In the genomic region with DNA sequence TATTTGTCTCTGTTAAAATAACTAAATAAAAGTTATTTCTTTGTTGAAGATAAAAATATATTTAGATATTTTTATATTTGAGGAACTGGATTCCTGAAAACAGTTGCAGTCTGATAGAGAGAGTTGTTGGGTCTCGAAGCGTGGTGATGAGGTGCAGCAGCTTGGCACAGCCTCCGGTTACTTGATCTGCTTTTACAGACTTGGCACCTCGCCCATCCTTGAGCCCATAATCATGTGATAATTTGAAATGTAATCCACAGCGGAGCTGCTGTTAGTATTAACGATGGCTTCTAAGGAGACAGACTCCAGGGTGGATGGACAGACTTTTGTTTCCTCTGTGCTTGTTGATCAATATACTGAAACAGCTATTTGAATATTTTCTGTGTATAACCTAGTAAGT, we compare ENCODE assay signal across 9 mouse cellular contexts. TPM values are rescaled to one million over a fixed set of nuclear protein-coding genes. Genes with fewer than 3 reads are reported as not detected.
DNase-seq lines count a peak whose midpoint lies in the region; ATAC-seq and TF ChIP-seq lines count a peak whose summit lies in the region.
"Had no signal": no experiment of that assay in that cellular context is flagged by ENCODE, and none has a peak within 500 bp of the region (broad histone marks: within the 10 kb centered on the region; RNA-seq: fewer than 3 reads in every experiment).

No protein-coding gene starts in this region.

- H3K9me3 ChIP-seq in kidney, embryonic 16.5 days (ENCODE audit: low read length) = no peaks in the 10 kb centered on the region
- no peaks in the 10 kb centered on the region for H3K9me3 ChIP-seq in embryonic facial prominence, embryonic 14.5 days (ENCODE audit: control insufficient read depth, low read length)
- H3K9me3 ChIP-seq in heart, postnatal 0 days (replicated peaks; ENCODE audit: control insufficient read depth, low read length) = no peaks in the 10 kb centered on the region
- H3K9me3 ChIP-seq in midbrain, embryonic 15.5 days = no peaks in the 10 kb centered on the region
- H3K9me3 ChIP-seq: heart, embryonic 15.5 days had no signal

- no peak overlapping the region for H3K4me3 ChIP-seq in kidney, embryonic 16.5 days (ENCODE audit: low read length)
- H3K4me3 ChIP-seq in embryonic facial prominence, embryonic 14.5 days (ENCODE audit: low read depth, low read length) = no peak overlapping the region
- no peak overlapping the region for H3K4me3 ChIP-seq in heart, postnatal 0 days (ENCODE audit: low read depth, low read length)
- H3K4me3 ChIP-seq in midbrain, embryonic 15.5 days = no peak overlapping the region
- H3K4me3 ChIP-seq: heart, embryonic 15.5 days had no signal

- H3K27ac ChIP-seq in kidney, embryonic 16.5 days (ENCODE audit: low read length) = no peak overlapping the region
- H3K27ac ChIP-seq in embryonic facial prominence, embryonic 14.5 days (replicated peaks; ENCODE audit: low read depth, low read length) = no peak overlapping the region
- H3K27ac ChIP-seq in heart, postnatal 0 days (ENCODE audit: low read depth) = no peak overlapping the region
- H3K27ac ChIP-seq in midbrain, embryonic 15.5 days = no peak overlapping the region
- H3K27ac ChIP-seq: heart, embryonic 15.5 days had no signal

- H3K27me3 ChIP-seq in kidney, embryonic 16.5 days (ENCODE audit: insufficient read depth, low read length) = no peaks in the 10 kb centered on the region
- H3K27me3 ChIP-seq in embryonic facial prominence, embryonic 14.5 days (replicated peaks; ENCODE audit: control insufficient read depth, insufficient read depth, low read length) = no peaks in the 10 kb centered on the region
- H3K27me3 ChIP-seq in heart, postnatal 0 days (ENCODE audit: control insufficient read depth, insufficient read depth, low read length) = no peaks in the 10 kb centered on the region
- no peaks in the 10 kb centered on the region for H3K27me3 ChIP-seq in midbrain, embryonic 15.5 days (replicated peaks)
- H3K27me3 ChIP-seq: heart, embryonic 15.5 days had no signal

- WGBS in kidney, embryonic 16.5 days = 10% methylated on average over 6 of the region's 6 CpGs
- 15% methylated on average over 6 of the region's 6 CpGs for WGBS in embryonic facial prominence, embryonic 14.5 days
- WGBS in heart, postnatal 0 days = 6% methylated on average over 6 of the region's 6 CpGs
- 5% methylated on average over 6 of the region's 6 CpGs for WGBS in large intestine, adult 2 months
- WGBS in midbrain, embryonic 15.5 days = 19% methylated on average over 6 of the region's 6 CpGs

- no peak for ATAC-seq in kidney, embryonic 16.5 days (ENCODE audit: low FRiP score, low TSS enrichment)
- ATAC-seq in embryonic facial prominence, embryonic 14.5 days (ENCODE audit: low read depth) = peak; percentile 87
- ATAC-seq in heart, postnatal 0 days (ENCODE audit: insufficient read depth, low read depth) = peak; percentile 57; the same call in 1 of the 2 replicates
- peak; percentile 66; the same call in 1 of the 2 replicates for ATAC-seq in midbrain, embryonic 15.5 days (replicated peaks)
- ATAC-seq in erythroid progenitor cell, adult 5-6 weeks (replicated peaks; ENCODE audit: low FRiP score, poor library complexity, severe bottlenecking) = no peak

- no peaks in the 10 kb centered on the region for H3K36me3 ChIP-seq in kidney, embryonic 16.5 days (ENCODE audit: insufficient read depth, low read length)
- no peaks in the 10 kb centered on the region for H3K36me3 ChIP-seq in embryonic facial prominence, embryonic 14.5 days (ENCODE audit: control insufficient read depth, insufficient read depth, low read length)
- no peaks in the 10 kb centered on the region for H3K36me3 ChIP-seq in heart, postnatal 0 days (replicated peaks; ENCODE audit: control insufficient read depth, insufficient read depth, low read length)
- no peaks in the 10 kb centered on the region for H3K36me3 ChIP-seq in midbrain, embryonic 15.5 days (replicated peaks)
- H3K36me3 ChIP-seq: heart, embryonic 15.5 days had no signal

- peaks cover 35% of the 10 kb centered on the region for H3K4me1 ChIP-seq in kidney, embryonic 16.5 days (ENCODE audit: insufficient read depth, low read length)
- H3K4me1 ChIP-seq in embryonic facial prominence, embryonic 14.5 days (ENCODE audit: control insufficient read depth, insufficient read depth, low read length) = peaks cover 26% of the 10 kb centered on the region
- H3K4me1 ChIP-seq in heart, postnatal 0 days (ENCODE audit: control insufficient read depth, insufficient read depth) = peaks cover 21% of the 10 kb centered on the region
- H3K4me1 ChIP-seq in midbrain, embryonic 15.5 days = peaks cover 31% of the 10 kb centered on the region

- DNase-seq in kidney, adult 11 months = peak; percentile 72
- DNase-seq in adrenal gland, adult (ENCODE audit: inconsistent age in 2 of 2, low spot score in 1 of 2) = peak; percentile 72 to 91
- DNase-seq in embryonic facial prominence, embryonic 14.5 days (ENCODE audit: low spot score) = peak; percentile 91
- DNase-seq in heart, postnatal 0 days (ENCODE audit: low spot score) = peak; percentile 73
- DNase-seq in large intestine, adult 2 months (ENCODE audit: low read depth, low spot score) = peak; percentile 44

- no peak overlapping the region for H3K4me2 ChIP-seq in kidney, embryonic 16.5 days (replicated peaks; ENCODE audit: low read depth, low read length)
- H3K4me2 ChIP-seq in embryonic facial prominence, embryonic 14.5 days (ENCODE audit: low read depth, low read length) = no peak overlapping the region
- H3K4me2 ChIP-seq in heart, postnatal 0 days (ENCODE audit: low read depth, low read length) = no peak overlapping the region
- no peak overlapping the region for H3K4me2 ChIP-seq in midbrain, embryonic 15.5 days
- H3K4me2 ChIP-seq: heart, embryonic 15.5 days had no signal

- TF ChIP-seq EP300 in heart, postnatal 0 days (IDR thresholded peaks at IDR 0.05; ENCODE audit: low read depth) = no peak

- no peak for TF ChIP-seq CTCF in heart, postnatal 0 days (IDR thresholded peaks at IDR 0.05; ENCODE audit: low read depth)

- no peak overlapping the region for H3K9ac ChIP-seq in kidney, embryonic 16.5 days (replicated peaks; ENCODE audit: low read length)
- no peak overlapping the region for H3K9ac ChIP-seq in embryonic facial prominence, embryonic 14.5 days (ENCODE audit: low read depth, low read length)
- H3K9ac ChIP-seq in heart, postnatal 0 days (replicated peaks; ENCODE audit: low read depth, low read length) = no peak overlapping the region
- no peak overlapping the region for H3K9ac ChIP-seq in midbrain, embryonic 15.5 days
- H3K9ac ChIP-seq: heart, embryonic 15.5 days had no signal

RNA-seq across cellular contexts. Expression of a gene that starts 35.3 kb away (rescaled TPM):
- 6.5 and 7.8 TPM in 2 replicates for polyA plus RNA-seq in kidney, embryonic 16.5 days (2015; fragmentation: Nextera tagmentation; extraction: Ambion mirVana)
- polyA plus RNA-seq in embryonic facial prominence, embryonic 14.5 days (2014; fragmentation: Nextera tagmentation; extraction: Ambion mirVana) = 12.6 and 15.5 TPM in 2 replicates
- 34.0 and 39.7 TPM in 2 replicates for total RNA-seq in heart, postnatal 0 days (2014; rRNA removed; ENCODE audit: low replicate concordance)
- 4.4 and 5.0 TPM in 2 replicates for polyA plus RNA-seq in heart, postnatal 0 days (2015; fragmentation: Nextera tagmentation; extraction: Ambion mirVana)
- polyA plus RNA-seq in large intestine, adult 2 months (2012; rRNA removed) = 7.7 and 13.4 TPM in 2 replicates
- 10.5 and 12.2 TPM in 2 replicates for polyA plus RNA-seq in midbrain, embryonic 15.5 days (2015; fragmentation: Nextera tagmentation; extraction: Ambion mirVana)
- 26.7 and 34.0 TPM in 2 replicates for total RNA-seq in erythroid progenitor cell, adult 5-6 weeks (2015; ENCODE audit: low replicate concordance)
- 19.2 and 25.2 TPM in 2 replicates for total RNA-seq in erythroid progenitor cell, adult 5-6 weeks (2017; ENCODE audit: low replicate concordance)

RNA-seq across cellular contexts. Expression of a gene that starts 53.0 kb away (rescaled TPM):
- 88.0 and 90.3 TPM in 2 replicates for polyA plus RNA-seq in kidney, embryonic 16.5 days (2015; fragmentation: Nextera tagmentation; extraction: Ambion mirVana)
- 64.1 and 66.5 TPM in 2 replicates for polyA plus RNA-seq in embryonic facial prominence, embryonic 14.5 days (2014; fragmentation: Nextera tagmentation; extraction: Ambion mirVana)
- 107 and 138 TPM in 2 replicates for total RNA-seq in heart, postnatal 0 days (2014; rRNA removed; ENCODE audit: low replicate concordance)
- 55.5 and 61.5 TPM in 2 replicates for polyA plus RNA-seq in heart, postnatal 0 days (2015; fragmentation: Nextera tagmentation; extraction: Ambion mirVana)
- polyA plus RNA-seq in large intestine, adult 2 months (2012; rRNA removed) = 11.5 and 16.1 TPM in 2 replicates
- 106 and 110 TPM in 2 replicates for polyA plus RNA-seq in midbrain, embryonic 15.5 days (2015; fragmentation: Nextera tagmentation; extraction: Ambion mirVana)
- 22.6 and 28.5 TPM in 2 replicates for total RNA-seq in erythroid progenitor cell, adult 5-6 weeks (2015; ENCODE audit: low replicate concordance)
- 9.9 and 22.1 TPM in 2 replicates for total RNA-seq in erythroid progenitor cell, adult 5-6 weeks (2017; ENCODE audit: low replicate concordance)

Comparison
In these comparisons a context has a peak if more than half of its experiments do, and no peak if none do; other contexts are left out.
1. ATAC-seq: peak in embryonic facial prominence, embryonic 14.5 days (single experiment), heart, postnatal 0 days (single experiment) and midbrain, embryonic 15.5 days (single experiment); none in kidney, embryonic 16.5 days (single experiment) and erythroid progenitor cell, adult 5-6 weeks (single experiment).
2. Peak in every context shown above with its lines, with median percentiles within 50 percentile points of each other: DNase-seq.